Mouse (Mus musculus): ENCODE data around the gene 1110004F10Rik.
A peak's percentile ranks its signal among the peaks of the same experiment; 100 is the strongest.
"Not testable (repeated sequence)": the region's sequence is repeated elsewhere in the genome, so short reads cannot be mapped to it uniquely, and the experiment has no call there.

1110004F10Rik gene

DNA sequence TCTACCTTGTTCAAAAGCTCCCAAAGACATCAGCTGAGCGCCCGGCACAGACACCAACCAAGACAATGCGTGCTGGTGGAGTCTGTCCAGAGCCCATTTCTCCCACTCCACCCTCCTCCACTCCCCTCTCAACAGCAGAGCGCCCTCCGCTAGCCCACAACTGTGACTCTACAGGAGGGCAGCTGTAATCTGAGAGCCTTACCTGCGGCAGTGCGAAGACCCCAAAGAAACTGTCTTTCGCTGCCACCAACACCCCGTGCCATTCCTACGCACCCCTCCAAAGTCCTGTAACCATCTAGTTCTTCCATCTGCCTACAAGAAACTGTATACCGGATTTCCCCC is at the start of gene 1110004F10Rik:
TSS of gene 1110004F10Rik (plus strand) at position 202 of the 342 bp plus-strand sequence.
- DNase-seq (ENCODE audit: low spot score in 2 of 2) = peak in 1 of 2 experiments; percentile 2

DNA sequence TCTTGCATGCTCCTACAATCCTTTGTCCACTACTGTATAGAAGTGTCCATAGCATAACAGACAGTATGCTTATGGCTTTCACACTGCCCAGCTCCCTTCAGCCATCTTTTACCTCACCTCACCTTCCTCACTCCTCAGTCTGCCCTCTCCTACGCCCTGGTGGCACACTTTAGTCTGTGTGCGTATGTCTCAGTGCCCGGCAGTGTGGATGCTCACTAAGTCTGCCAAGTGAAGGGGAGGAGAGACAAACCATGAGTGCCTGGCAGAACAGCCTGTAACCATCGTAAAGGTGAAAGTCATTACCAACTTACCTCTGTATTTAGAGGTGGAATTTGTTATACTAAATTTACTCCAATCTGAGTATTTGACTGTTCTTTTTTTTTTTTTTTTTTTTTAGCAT is 36.5 kb upstream of the 1110004F10Rik start:
- no peak for DNase-seq (ENCODE audit: low spot score in 2 of 2)

DNA sequence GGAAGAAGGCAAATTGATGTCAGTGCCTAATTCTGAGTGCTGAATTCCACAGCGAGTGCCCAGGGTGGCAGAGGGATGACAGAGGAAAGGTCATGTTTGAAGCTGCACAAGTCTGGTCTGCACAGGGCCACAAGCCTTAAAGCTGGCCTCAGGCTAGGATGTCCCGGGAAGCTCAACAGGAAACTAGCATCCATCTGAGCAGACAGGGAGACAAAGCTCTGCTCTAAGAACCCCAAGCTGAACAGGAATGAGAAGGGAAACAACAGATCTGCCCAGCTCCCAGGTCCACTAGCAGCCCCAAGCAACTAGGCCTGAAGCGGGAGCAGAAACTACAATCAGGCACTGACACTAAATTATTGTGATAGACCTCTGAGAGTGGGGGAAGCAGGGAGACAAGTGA is 9.2 kb upstream of the 1110004F10Rik start:
- DNase-seq (ENCODE audit: low spot score in 2 of 2) = no peak

DNA sequence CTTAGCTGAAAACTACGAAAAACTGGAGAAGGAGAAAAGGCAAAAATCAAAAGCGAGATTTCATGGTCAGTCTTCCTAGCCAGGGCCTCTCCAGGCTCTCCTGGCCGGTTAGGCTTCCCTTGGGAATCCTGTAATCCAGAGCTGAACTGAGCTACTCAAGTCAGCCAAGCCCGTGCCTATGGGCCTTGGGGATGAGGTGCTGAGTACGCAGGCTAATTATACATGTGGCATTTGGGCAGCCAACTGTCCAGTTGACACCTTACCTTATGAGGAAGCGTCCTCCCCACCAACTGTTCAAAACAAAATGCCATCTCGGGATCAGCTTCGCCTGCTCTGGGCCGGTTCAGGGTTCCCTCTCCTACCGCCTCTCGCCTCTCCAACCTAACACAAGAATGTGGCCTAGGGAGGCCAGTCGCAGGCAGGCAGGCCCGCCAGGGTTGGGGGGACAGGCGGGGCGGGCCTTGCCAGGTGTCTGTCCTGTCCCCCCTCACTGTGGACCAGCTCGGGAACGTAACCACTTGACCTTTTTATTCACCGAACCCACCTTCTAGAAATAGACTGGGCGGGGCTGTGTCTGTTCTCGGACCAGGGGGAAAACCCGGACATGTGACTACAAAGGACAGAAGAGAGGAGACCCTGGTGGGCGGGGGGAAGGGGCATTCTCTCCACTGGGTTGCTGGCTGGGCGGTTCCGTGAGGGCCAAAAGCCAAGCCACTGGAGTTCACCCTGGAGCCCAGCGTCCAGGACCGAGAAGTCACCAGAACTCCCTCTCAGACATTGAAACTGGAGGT is 8.4 kb upstream of the 1110004F10Rik start:
- DNase-seq (ENCODE audit: low spot score in 2 of 2) = peak in 1 of 2 experiments; percentile 28

DNA sequence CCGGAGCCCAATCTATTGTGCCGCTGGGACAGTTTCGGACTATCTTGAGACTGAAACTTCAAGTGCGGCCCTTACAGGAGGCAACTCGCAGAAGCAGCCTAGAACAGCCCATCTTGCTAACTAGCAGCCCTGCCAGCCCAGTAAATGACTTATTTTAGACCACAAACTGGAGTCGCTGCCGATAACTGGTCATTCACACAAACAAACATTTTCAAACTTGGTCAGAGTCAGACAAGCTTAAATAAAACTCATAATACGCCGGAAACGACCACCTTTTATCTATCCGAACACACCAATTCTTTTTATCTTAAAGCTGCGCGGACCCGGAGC is 7.8 kb upstream of the 1110004F10Rik start:
- DNase-seq (ENCODE audit: low spot score in 2 of 2) = no peak

DNA sequence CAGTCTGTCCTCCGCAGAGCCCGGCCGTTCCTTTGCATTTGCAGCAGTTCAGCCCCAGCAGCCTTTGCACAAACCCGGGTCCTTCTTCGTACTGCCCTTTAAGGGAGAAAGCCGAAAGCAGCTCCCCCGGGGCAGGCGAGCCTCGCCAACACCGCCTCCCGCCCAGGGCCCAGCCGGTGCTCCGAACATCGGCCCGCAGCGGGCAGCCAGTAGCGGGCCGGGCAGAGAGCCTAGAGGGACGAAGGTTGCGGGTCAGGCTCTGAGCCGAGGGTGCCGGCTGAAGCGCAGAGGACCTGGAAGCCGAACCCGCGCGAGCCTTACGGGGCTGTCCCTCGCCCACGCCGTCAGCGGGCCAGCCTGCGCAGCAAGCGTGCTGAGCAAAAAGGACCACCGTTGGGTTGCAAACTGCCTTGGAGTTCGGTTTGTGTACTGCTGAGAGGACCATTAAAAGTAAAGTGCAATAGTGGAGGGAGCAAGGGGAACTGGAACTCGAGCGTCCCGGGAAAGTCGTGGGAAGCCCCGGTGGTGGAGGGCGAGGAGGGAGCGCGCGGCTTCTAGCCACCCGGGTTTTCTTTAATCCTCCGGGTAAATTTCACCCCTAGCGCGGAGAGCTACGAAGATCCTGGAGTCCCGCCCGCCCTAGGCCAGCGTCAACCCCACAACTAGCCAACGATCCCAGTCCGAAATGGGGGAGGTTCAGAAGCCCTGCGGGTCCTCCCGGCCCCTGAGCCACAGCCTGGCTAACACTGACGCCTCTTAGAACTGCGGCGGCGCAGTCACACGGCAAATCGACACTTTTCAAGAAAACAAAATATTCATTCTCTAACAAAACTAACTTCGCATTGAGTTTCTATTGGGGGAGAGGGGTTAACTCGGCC is 7.2 kb upstream of the 1110004F10Rik start:
- DNase-seq (ENCODE audit: low spot score in 2 of 2) = peak; percentile 53 to 77

DNA sequence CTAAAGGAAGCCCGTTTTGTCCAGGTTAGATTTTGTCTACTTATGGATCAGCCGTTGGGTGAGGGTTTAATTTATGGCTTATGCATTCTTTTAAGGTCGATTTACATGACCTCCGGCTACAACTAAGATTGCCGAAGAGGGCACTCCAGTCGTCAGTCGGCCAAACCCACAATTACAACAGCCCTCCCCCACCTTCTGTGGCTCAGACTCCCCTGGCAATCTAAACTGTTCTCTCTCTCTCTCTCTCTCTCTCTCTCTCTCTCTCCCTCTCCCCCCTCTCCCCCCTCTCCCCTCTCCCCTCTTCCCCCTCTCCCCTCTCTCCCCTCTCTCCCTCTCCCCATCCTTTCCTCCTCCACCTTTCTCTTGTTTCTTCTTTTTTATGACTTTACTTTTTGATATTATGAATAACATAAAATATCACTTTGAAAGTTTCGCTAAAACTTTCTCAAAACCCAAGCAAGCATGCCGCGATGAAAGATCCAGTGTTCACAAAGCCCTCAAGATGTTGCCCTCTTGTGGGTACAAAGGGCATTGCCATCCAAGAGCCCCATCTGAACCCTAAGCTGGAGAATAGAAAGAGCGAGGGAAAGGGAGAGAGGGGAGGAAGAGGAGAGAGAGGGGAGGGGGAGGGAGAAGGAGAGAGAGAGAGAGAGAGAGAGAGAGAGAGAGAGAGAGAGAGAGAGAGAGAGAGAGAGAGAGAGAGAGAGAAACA is 6.4 kb upstream of the 1110004F10Rik start:
- peak; percentile 68 to 76 for DNase-seq (ENCODE audit: low spot score in 2 of 2)

DNA sequence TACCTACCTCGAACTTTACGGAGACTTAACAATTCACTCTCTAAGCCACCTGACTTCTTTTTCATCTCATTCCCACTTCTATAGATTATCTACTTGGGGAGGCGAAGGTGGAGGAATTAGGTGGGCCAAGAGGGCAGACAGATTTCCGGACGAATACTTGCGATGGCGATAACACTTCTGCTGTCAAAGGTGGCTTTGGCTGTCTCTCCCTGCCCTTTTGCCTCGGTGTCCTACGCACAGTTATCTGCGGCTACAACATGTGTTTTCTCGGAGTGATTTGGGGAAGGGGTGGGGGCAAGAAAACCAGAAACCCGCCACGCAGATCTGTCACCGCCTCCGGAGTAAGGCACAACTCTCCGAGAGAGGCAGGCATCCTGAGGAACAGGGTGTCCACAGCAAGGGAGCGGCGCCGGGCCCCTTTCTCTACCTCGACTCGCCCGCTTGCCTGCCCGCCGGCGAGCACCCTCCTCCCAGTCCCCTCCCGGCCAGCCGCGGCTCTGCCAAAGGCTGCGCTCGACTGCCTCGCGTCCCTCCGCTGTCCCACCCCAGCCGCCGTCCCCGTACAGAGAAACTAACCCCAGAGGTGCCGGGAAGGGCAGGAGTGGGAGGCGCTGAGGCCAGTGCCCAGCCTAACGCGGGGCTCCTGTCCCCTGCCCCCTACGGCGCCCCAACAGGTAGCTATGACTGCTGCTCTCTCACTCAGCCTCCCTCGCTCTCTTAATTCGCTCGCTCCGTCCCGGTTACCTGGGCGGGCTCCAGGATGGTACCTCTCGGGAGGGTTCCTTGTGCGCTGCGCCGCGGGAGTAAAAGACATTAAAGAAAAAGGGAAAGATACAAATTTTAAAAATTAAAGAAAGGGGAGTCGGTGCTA is 5.6 kb upstream of the 1110004F10Rik start:
- peak; percentile 34 to 42 for DNase-seq (ENCODE audit: low spot score in 2 of 2)

DNA sequence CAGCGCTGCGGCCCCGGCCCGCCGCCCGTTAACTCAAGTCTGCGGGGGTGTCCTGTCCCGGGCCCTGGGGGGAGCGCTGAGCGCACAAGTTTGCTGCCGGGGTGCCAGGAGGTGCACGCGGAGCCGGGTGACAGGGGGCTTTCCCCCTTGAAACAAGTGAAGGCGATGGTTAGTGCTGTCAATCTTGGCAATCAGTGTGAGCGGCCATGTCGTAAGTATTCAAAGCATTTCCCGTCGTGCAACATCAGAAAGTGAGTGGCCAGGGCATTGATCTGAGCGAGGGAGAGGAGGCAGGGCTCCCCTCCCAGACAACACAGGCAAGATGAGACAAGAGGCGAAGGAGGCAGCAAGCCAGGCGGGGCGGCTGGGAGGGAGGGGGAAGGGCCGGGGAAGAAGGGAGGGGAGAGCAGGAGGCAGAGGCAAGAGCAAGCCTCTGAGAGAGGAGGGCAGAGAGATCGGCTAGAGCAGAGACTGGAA is 4.9 kb upstream of the 1110004F10Rik start:
- peak; percentile 23 to 56 for DNase-seq (ENCODE audit: low spot score in 2 of 2)

DNA sequence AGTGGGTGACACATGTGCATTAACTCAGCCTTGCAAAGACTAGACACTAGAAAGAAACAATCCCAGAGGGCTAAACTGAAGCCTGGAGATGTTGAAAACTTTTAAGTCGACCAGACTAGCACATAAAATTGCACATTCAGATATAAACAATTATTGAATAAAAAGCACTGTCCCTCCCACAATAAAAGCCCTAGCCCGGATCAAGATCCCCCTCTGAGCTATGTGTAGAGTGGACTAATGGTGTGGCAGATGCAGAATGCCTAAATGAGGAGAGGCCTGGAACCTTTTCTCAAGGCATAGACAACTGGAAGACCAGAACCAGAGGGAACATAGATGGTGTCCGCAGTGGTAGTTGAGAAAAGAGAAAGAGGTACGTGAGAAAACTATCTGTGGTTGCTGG is 3.7 kb upstream of the 1110004F10Rik start:
- no peak for DNase-seq (ENCODE audit: low spot score in 2 of 2)

DNA sequence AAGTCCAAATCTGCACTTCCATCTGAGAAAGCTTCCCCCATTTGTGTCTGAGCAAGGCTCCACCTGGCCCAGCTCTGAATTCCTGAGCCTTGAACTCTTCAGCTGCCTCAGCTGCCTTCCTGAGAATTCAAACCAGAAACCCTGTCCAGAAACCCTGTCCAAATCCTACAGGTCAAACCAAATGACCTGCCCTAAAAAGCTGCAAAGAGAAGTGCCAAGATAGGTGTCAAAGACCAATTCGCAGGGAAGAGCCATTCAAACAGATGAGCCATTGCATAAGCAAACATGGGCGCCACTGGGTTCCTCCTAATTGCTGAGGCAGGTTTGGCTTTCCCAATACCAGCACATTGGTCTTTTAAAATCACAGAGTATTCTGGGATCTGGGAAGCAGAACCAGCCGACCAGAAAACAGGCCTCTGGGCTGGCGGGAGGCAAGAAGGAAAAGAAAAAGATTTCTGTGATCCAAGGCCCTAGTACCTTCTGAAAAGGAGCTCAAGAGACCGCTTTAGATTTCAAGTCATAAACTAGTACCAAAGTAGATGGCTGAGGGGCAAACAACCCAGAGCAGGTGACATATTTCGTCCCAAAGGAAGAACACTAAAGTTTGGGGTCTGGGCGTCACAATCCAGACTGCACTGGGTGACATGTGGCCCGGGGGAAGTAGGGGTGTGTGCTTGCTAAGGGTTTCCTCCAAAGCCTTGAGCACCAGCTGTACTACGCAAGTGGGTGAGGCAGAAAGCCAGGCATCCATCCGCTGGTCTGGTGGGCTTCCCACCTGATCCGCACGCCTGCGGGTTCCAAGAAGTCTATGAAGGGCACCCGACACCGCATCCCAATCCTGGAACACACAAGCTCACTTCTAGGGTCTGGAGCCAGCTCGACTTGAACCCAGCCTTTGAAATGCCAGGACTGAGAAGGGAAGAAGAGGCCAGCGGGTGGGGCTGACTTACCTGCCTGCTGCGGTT is 2.3 kb upstream of the 1110004F10Rik start:
- no peak for DNase-seq (ENCODE audit: low spot score in 2 of 2)

DNA sequence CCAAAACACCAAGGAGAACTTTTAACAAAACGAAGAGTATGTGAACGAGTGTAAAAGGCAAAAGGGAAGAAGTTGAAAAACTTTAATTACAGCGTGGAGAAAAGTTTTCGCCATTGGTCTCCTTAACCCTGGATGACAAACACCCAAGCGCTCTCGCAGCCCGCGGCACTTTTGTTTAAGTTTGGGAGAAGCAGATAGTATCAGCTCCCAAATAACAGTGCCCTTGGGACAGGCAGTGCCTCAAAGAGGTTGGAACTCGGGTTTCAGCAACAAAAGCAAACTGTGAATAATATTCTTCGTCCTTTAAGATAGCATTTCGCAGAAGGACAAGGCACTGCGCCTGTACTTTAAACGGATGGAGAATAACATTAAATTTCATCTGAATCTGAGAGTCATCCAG is 1.2 kb upstream of the 1110004F10Rik start:
- no peak for DNase-seq (ENCODE audit: low spot score in 2 of 2)

DNA sequence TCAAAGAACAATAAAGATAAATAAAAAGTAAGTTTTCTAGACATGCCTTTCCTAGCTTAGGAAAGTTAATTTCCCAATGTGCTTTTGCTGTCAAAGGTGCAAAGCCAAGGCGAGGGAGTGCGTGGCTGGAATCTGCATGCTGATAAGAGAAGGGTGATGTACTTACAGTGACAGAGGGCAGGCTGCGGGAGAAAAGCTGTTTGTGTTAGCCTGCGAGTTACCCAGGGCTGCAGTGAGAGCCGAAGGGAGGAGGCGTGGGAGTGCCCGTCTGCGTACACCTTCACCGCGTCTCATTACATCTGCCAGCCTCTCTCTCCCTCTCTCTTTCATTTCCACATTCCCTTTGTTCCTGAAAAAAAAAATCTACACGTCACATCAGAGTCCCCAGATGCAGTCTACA is 686 bp upstream of the 1110004F10Rik start, which contains the start of gene Sox6:
TSS of gene Sox6 (minus strand) at position 286 of the 400 bp plus-strand sequence.
- peak in 1 of 2 experiments; percentile 5 for DNase-seq (ENCODE audit: low spot score in 2 of 2)

DNA sequence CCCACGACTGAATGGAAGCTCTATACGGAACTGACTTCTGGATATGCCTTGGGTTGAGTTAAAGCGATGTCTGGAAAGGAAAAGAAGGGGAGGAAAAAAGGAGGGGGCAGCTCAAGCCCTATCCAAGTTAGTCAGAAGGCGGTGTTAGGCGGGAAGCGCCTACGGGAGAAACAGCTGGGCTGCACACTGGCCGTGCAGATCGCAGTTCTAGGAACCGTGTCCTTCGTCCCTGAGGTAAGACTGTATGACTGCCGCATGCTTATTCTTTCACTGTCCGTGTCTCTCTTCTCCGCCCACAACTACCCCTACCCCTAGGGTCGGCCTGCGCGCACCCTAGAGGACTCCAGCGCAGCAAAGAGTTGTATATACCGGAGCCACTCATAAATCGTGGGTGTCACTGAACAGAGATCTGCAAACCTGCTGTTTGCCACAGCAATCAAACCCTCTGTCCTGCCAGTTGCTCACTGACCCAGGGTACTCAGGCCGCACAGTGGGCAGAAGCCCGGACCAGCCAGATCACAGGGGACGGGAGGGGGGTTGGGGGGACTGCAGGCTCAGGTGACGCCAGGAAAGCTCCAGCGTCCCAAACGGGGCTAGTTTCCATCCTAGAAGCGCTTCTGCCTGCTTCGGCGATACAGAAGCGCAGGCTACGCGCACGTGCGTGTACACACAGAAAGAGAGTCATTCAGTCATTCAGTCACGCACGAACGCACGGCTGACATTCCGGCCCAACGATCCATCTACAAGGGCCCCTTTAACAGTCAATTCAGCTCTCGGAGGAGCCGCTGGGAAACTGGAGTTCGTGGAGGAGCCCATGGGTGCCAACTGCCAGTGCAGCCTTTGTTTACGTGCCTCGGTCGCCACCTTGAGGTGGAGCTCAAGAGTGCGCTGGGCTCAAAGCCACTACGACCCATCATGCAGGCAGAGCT is 605 bp downstream of the 1110004F10Rik start:
- peak; percentile 78 to 80 for DNase-seq (ENCODE audit: low spot score in 2 of 2)

DNA sequence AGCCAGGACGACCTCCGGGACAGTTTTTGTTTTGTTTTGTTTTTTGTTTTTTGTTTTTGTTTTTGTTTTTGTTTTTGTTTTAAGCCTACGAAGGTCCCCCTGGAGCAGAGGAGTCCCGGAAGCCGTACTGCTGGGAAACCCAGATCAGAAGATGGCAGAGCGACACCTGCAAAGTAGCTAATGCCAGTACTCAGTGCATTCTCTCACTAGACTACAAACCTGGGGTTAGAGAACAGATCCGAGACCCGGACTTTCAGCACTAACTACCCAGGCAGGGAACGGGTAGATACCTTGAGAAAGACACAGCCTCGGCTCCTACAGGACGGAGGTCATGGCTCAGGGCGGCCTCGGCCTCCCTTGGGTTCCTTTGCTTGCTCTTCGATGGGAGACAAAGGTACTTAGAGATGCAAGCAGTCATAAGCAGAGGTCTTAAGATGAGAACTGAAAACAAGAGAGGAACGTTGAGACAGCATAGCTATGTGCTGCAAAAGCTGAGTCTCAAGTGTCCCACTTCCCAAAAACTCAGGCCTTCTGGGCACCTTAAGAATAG is 1.3 kb downstream of the 1110004F10Rik start:
- DNase-seq (ENCODE audit: low spot score in 2 of 2) = no peak

DNA sequence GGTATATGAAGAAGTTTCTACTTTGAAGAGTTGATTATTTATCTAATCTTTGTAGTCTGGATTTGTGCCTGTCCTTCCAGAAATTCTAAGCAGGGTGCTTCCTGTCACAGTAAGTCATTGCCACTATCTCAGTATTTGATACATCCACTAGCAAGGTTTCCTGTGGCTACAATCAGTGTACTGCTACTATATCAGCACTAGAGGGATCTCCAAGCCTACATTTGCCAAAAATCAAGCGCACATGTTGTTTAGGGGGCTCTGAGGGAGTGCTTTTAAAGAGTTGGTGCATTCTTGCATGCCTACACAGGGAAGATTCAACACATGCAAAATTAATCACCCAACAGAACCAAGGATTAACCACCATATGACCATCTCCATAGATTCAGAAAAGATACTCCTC is 21.5 kb downstream of the 1110004F10Rik start:
- DNase-seq (ENCODE audit: low spot score in 2 of 2) = no peak

DNA sequence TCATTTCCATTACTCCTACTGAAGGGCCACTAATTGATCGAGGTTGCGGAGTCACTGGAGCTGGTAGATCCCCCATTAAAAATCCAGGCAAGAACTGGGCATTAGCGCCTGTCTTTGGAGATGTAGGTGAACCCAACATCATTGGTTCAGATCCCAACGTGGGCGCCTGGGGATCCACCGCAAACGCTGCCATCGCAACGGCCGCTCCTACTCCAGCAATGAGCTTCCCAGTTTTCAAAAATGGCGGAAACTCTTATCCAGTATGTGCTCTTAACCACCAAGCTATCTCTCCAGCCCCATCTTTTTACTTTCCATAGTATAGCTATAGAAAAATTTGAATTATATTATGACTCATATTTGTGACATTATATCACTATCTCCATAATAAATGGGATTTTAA is 45.2 kb downstream of the 1110004F10Rik start, which contains the start of gene Gm4353:
TSS of gene Gm4353 (minus strand) at position 270 of the 400 bp plus-strand sequence.
- not testable (repeated sequence) for DNase-seq (ENCODE audit: low spot score in 2 of 2)

DNA sequence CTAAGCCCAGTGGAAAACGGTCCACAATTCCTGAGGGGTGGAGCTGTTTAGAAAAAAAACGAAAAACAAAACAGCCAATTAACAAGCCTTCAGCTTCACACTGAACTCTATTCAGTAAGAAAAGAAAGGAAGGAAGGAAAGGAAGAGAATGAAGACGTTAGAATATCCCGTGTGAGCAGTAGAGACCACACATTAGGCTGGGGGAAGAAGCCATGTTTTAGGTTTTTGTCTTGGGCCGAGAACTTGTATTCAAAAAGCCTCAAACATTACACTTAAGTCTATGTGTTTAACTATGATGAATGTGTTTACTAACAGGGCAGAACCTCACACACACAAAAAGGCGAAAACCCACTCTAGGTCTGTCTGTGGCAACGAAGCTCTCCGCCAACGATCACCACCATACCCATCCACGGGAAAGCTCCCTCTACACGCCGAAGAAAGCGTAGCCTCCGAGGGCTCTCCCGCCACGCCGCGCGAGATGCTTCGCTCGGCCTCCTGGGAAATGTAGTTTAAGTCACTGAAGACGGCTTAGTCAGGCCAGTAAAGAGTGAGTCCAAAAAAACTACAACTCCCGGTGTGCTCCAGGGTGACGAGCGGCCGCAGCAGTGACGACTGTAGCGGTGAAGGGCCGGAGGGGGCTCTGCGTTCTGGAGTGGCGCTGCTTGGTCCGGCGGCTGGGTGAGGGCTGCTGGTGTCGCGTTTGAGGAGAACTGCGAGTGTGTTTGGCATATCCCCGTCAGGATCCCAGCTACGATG is 53.7 kb downstream of the 1110004F10Rik start:
- DNase-seq (ENCODE audit: low spot score in 2 of 2) = peak; percentile 92 to 95
